Mouse (Mus musculus) liver, adult 2 months (tissue): Measurements from ENCODE around the gene Rgs7. TPM values are rescaled to one million over a fixed set of nuclear protein-coding genes. Genes with fewer than 3 reads are reported as not detected.

Experiments used
- DNase-seq: peaks from one replicate; pipeline ENCODE4 v3.0.0-alpha.2; 2011; ENCODE audit warnings: low read depth, low spot score; ENCODE audit errors: extremely low read depth
- H3K27ac ChIP-seq: fragments of 200-500 bp; replicated peaks from 2 replicates; pipeline ENCODE4 v1.5.1; 2012; ENCODE audit warnings: low read depth, mild to moderate bottlenecking, control low read depth, inconsistent platforms, low read length; ENCODE audit not compliant: insufficient read depth
- H3K27me3 ChIP-seq: fragments of 200-500 bp; 2 replicates; pipeline ENCODE4 v1.6.1; 2012; ENCODE audit warnings: mild to moderate bottlenecking, moderate library complexity, low read length, inconsistent platforms; ENCODE audit not compliant: control insufficient read depth, insufficient read depth
- H3K36me3 ChIP-seq: fragments of 200-500 bp; 2 replicates; pipeline ENCODE4 v1.6.1; 2012; ENCODE audit warnings: low read length, inconsistent platforms; ENCODE audit not compliant: control insufficient read depth, insufficient read depth
- H3K4me1 ChIP-seq: fragments of 200-500 bp; 2 replicates; pipeline ENCODE4 v1.6.1; 2011; ENCODE audit warnings: low read length; ENCODE audit not compliant: control insufficient read depth, insufficient read depth
- H3K4me3 ChIP-seq: fragments of 200-500 bp; 2 replicates; pipeline ENCODE4 v1.5.1; 2011; ENCODE audit warnings: low read depth, mild to moderate bottlenecking, control low read depth, low read length, moderate library complexity; ENCODE audit not compliant: insufficient read depth
- H3K79me2 ChIP-seq: fragments of 200-500 bp; 2 replicates; pipeline ENCODE4 v1.6.1; 2012; ENCODE audit warnings: inconsistent platforms, mild to moderate bottlenecking, low read length, moderate library complexity; ENCODE audit not compliant: control insufficient read depth, insufficient read depth
- H3K9ac ChIP-seq: fragments of 200-500 bp; 2 replicates; pipeline ENCODE4 v1.6.1; 2012; ENCODE audit warnings: low read depth, mild to moderate bottlenecking, control low read depth, inconsistent platforms, low read length
- CTCF ChIP-seq: fragments of 200-500 bp; IDR thresholded peaks from 2 replicates; pipeline ENCODE4 v1.5.1; 2011; ENCODE audit warnings: low read depth, low read length, control low read depth
- POLR2A ChIP-seq: fragments of 200-500 bp; IDR thresholded peaks from 2 replicates; pipeline ENCODE4 v1.6.1; 2011; ENCODE audit warnings: low read length, control low read depth; ENCODE audit not compliant: insufficient read depth; ENCODE audit errors: extremely low read depth
- WGBS: fragments of 180-500 bp; shearing (Covaris S2); methylation state at CpG from one replicate; pipeline ENCODE4 v1.1.7; 2018; 5-methylcytosine and 5-hydroxymethylcytosine counted together
- polyA plus RNA-seq: library from polyadenylated mRNA; depleted of rRNA; stranded (reverse); fragments of >200 nt; gene quantifications from 2 replicates; pipeline ENCODE4 v1.2.3, GENCODE M21; 2012
- total RNA-seq: library from RNA; depleted of rRNA; stranded (reverse); fragments of >200 nt; gene quantifications from 2 replicates; pipeline ENCODE4 v1.2.3, GENCODE M21; 2014

The Rgs7 gene
- total and polyA plus RNA-seq, 2 experiments = 0.09 to 0.11 TPM

- H3K9ac ChIP-seq = no peak overlapping the region
- DNase-seq = no peak
- no peak overlapping the region for H3K27ac ChIP-seq
- WGBS = 68% methylated on average over 2 of the region's 2 CpGs
- TF ChIP-seq CTCF (no peak), POLR2A (no peak)
- no peaks in the 10 kb centered on the region for H3K36me3 ChIP-seq
- H3K4me3 ChIP-seq = no peak overlapping the region
- no peaks in the 10 kb centered on the region for H3K27me3 ChIP-seq
- no peaks in the 10 kb centered on the region for H3K4me1 ChIP-seq
- H3K79me2 ChIP-seq = no peaks in the 10 kb centered on the region
Observed at GRCm38 (mm10) chr1:175514543-175514942, 22.2 kb upstream of the Rgs7 start.

GRCm38 (mm10) chr1:175512173-175512572, 19.9 kb upstream of the Rgs7 start:
- Histone ChIP-seq H3K4me3 (no peak overlapping the region), H3K36me3 (no peaks in the 10 kb centered on the region), H3K79me2 (no peaks in the 10 kb centered on the region), H3K9ac (no peak overlapping the region), H3K27me3 (no peaks in the 10 kb centered on the region), H3K27ac (no peak overlapping the region), H3K4me1 (no peaks in the 10 kb centered on the region)
- 59% methylated on average over 3 of the region's 3 CpGs for WGBS
- no peak for DNase-seq
- TF ChIP-seq CTCF (no peak), POLR2A (no peak)

- Histone ChIP-seq H3K4me3 (no peak overlapping the region), H3K36me3 (no peaks in the 10 kb centered on the region), H3K27ac (no peak overlapping the region), H3K79me2 (no peaks in the 10 kb centered on the region), H3K9ac (no peak overlapping the region), H3K4me1 (no peaks in the 10 kb centered on the region), H3K27me3 (no peaks in the 10 kb centered on the region)
- TF ChIP-seq CTCF (no peak), POLR2A (no peak)
- 65% methylated on average over 3 of the region's 3 CpGs for WGBS
- DNase-seq = no peak
Observed at GRCm38 (mm10) chr1:175509989-175510388, 17.7 kb upstream of the Rgs7 start.

GRCm38 (mm10) chr1:175492683-175493043, 363 bp upstream of the Rgs7 start:
- Histone ChIP-seq H3K27ac (no peak overlapping the region), H3K4me3 (peak overlapping the region; percentile 64), H3K9ac (peak overlapping the region; percentile 53), H3K79me2 (no peaks in the 10 kb centered on the region), H3K36me3 (no peaks in the 10 kb centered on the region), H3K4me1 (0 out of 2 replicates have a peak, but pooled peaks cover 2% of the 10 kb centered on the region), H3K27me3 (peaks cover 3% of the 10 kb centered on the region)
- TF ChIP-seq CTCF (no peak), POLR2A (no peak)
- no peak for DNase-seq
- WGBS = 3% methylated on average over 11 of the region's 11 CpGs

- TF ChIP-seq POLR2A = no peak
- TF ChIP-seq CTCF = no peak
- Histone ChIP-seq H3K79me2 (no peaks in the 10 kb centered on the region), H3K27ac (no peak overlapping the region), H3K4me1 (0 out of 2 replicates have a peak, but pooled peaks cover 2% of the 10 kb centered on the region), H3K36me3 (no peaks in the 10 kb centered on the region), H3K4me3 (no peak overlapping the region), H3K9ac (no peak overlapping the region), H3K27me3 (peaks cover 3% of the 10 kb centered on the region)
- 26% methylated on average over 6 of the region's 6 CpGs for WGBS
- DNase-seq = no peak
Observed at GRCm38 (mm10) chr1:175491511-175491860, 814 bp downstream of the Rgs7 start.

- Histone ChIP-seq H3K4me3 (no peak overlapping the region), H3K27me3 (no peaks in the 10 kb centered on the region), H3K9ac (no peak overlapping the region), H3K79me2 (no peaks in the 10 kb centered on the region), H3K27ac (no peak overlapping the region), H3K4me1 (no peaks in the 10 kb centered on the region), H3K36me3 (no peaks in the 10 kb centered on the region)
- 38% methylated on average over 4 of the region's 4 CpGs for WGBS
- DNase-seq = no peak
- no peak for TF ChIP-seq POLR2A
- no peak for TF ChIP-seq CTCF
Observed at GRCm38 (mm10) chr1:175485109-175485508, 7.2 kb downstream of the Rgs7 start.
